Mouse (Mus musculus) kidney, adult 18-20 months (tissue): ENCODE measurements around the gene Ube3b.

ENCODE experiments used
- DNase-seq: peaks from one replicate; pipeline ENCODE4 v3.0.0; 2021

Ube3b gene

GRCm38 (mm10) chr5:114428621-114429020, 48.2 kb downstream of the Ube3b start:
- no peak for DNase-seq

GRCm38 (mm10) chr5:114429781-114430180, 49.4 kb downstream of the Ube3b start:
- peak; percentile 53 for DNase-seq

GRCm38 (mm10) chr5:114434359-114434758, 54.0 kb downstream of the Ube3b start:
- no peak for DNase-seq

- peak; percentile 36 for DNase-seq
Measured at GRCm38 (mm10) chr5:114435588-114435987, 55.2 kb downstream of the Ube3b start.

GRCm38 (mm10) chr5:114443566-114444367, 63.4 kb downstream of the Ube3b start, which contains the start of the genes Mmab and Mvk:
Mmab (minus strand) TSS chr5:114444060.
Mvk (plus strand) TSS chr5:114444269.
- peak; percentile 99 for DNase-seq

GRCm38 (mm10) chr5:114444368-114444692, 63.9 kb downstream of the Ube3b start:
- no peak for DNase-seq

- DNase-seq: no peak
Measured at GRCm38 (mm10) chr5:114449011-114449410, 68.6 kb downstream of the Ube3b start.

GRCm38 (mm10) chr5:114456287-114456686, 75.9 kb downstream of the Ube3b start:
- DNase-seq: no peak

- DNase-seq: no peak
Measured at GRCm38 (mm10) chr5:114456995-114457605, 76.7 kb downstream of the Ube3b start.

- DNase-seq: peak; percentile 82
Measured at GRCm38 (mm10) chr5:114461238-114461637, 80.8 kb downstream of the Ube3b start.

- DNase-seq: peak; percentile 72
Measured at GRCm38 (mm10) chr5:114462067-114463040, 81.9 kb downstream of the Ube3b start.

GRCm38 (mm10) chr5:114464561-114464960, 84.2 kb downstream of the Ube3b start:
- DNase-seq: no peak

- peak; percentile 25 for DNase-seq
Measured at GRCm38 (mm10) chr5:114465641-114466040, 85.2 kb downstream of the Ube3b start.

- no peak for DNase-seq
Measured at GRCm38 (mm10) chr5:114467019-114467418, 86.6 kb downstream of the Ube3b start.

GRCm38 (mm10) chr5:114467430-114467829, 87.0 kb downstream of the Ube3b start:
- peak; percentile 55 for DNase-seq

- DNase-seq: no peak
Measured at GRCm38 (mm10) chr5:114468007-114468406, 87.6 kb downstream of the Ube3b start.

- no peak for DNase-seq
Measured at GRCm38 (mm10) chr5:114470359-114470758, 90.0 kb downstream of the Ube3b start.
